Mouse (Mus musculus) thymus, adult 2 months (tissue): ENCODE data around the gene Pold2.

Experiments used
- CTCF ChIP-seq: fragments of 200-500 bp; IDR thresholded peaks from 2 replicates; pipeline ENCODE4 v1.5.1; 2012; ENCODE audit warnings: mild to moderate bottlenecking, control low read depth, low read length, moderate library complexity, borderline replicate concordance; ENCODE audit not compliant: control insufficient read depth, poor library complexity, insufficient read depth; ENCODE audit errors: extremely low read depth
- POLR2A ChIP-seq: fragments of 200-500 bp; IDR thresholded peaks from 2 replicates; pipeline ENCODE4 v1.6.1; 2012; ENCODE audit warnings: mild to moderate bottlenecking, low read length, control low read depth, moderate library complexity; ENCODE audit not compliant: control insufficient read depth, poor library complexity, insufficient read depth; ENCODE audit errors: extremely low read depth

- TF ChIP-seq CTCF (no peak), POLR2A (no peak)
These were observed 37.7 kb downstream of the Pold2 start for GRCm38 (mm10) chr11:5840346-5840745.
